Mouse (Mus musculus) ovary, adult 18-20 months (tissue): Measurements from ENCODE around the gene Ston2.

ENCODE experiments used
- DNase-seq: peaks from one replicate; pipeline ENCODE4 v3.0.0; 2022; ENCODE audit warnings: low spot score, mixed read lengths

The Ston2 gene

GRCm38 (mm10) chr12:91787959-91788437 is at the start of gene Ston2:
Ston2 (minus strand) TSS chr12:91788387.
- DNase-seq = no peak

- peak; percentile 79 for DNase-seq
Measured at GRCm38 (mm10) chr12:91837401-91838065, 49.3 kb upstream of the Ston2 start.

- DNase-seq = no peak
Measured at GRCm38 (mm10) chr12:91833939-91834333, 45.7 kb upstream of the Ston2 start.

- no peak for DNase-seq
Measured at GRCm38 (mm10) chr12:91833237-91833938, 45.2 kb upstream of the Ston2 start.

- DNase-seq = no peak
Measured at GRCm38 (mm10) chr12:91831410-91831809, 43.2 kb upstream of the Ston2 start.

GRCm38 (mm10) chr12:91820461-91820860 is 32.3 kb upstream of the Ston2 start:
- no peak for DNase-seq

GRCm38 (mm10) chr12:91818726-91819125 is 30.5 kb upstream of the Ston2 start:
- no peak for DNase-seq

- DNase-seq = peak; percentile 44
Measured at GRCm38 (mm10) chr12:91815990-91816389, 27.8 kb upstream of the Ston2 start.

- peak; percentile 39 for DNase-seq
Measured at GRCm38 (mm10) chr12:91815552-91815951, 27.4 kb upstream of the Ston2 start.

GRCm38 (mm10) chr12:91808911-91809310 is 20.7 kb upstream of the Ston2 start:
- DNase-seq = no peak

- DNase-seq = no peak
Measured at GRCm38 (mm10) chr12:91807761-91808160, 19.6 kb upstream of the Ston2 start.

- no peak for DNase-seq
Measured at GRCm38 (mm10) chr12:91807095-91807494, 18.9 kb upstream of the Ston2 start.

GRCm38 (mm10) chr12:91804262-91804661 is 16.1 kb upstream of the Ston2 start:
- DNase-seq = no peak

- DNase-seq = no peak
Measured at GRCm38 (mm10) chr12:91803207-91803932, 15.2 kb upstream of the Ston2 start.

GRCm38 (mm10) chr12:91802586-91803206 is 14.5 kb upstream of the Ston2 start:
- no peak for DNase-seq

- DNase-seq = no peak
Measured at GRCm38 (mm10) chr12:91800861-91801385, 12.7 kb upstream of the Ston2 start.

GRCm38 (mm10) chr12:91799821-91800335 is 11.7 kb upstream of the Ston2 start:
- no peak for DNase-seq

- no peak for DNase-seq
Measured at GRCm38 (mm10) chr12:91799379-91799773, 11.2 kb upstream of the Ston2 start.

GRCm38 (mm10) chr12:91798720-91799378 is 10.7 kb upstream of the Ston2 start:
- DNase-seq = no peak

- no peak for DNase-seq
Measured at GRCm38 (mm10) chr12:91796774-91797173, 8.6 kb upstream of the Ston2 start.

GRCm38 (mm10) chr12:91793266-91793665 is 5.1 kb upstream of the Ston2 start:
- no peak for DNase-seq
